Mouse (Mus musculus) liver, postnatal 0 days (tissue): ENCODE measurements around the gene Cdk10.

ENCODE experiments used
- CTCF ChIP-seq: sonication (generic); IDR thresholded peaks from 2 replicates; pipeline ENCODE4 v1.5.1; 2016; ENCODE audit warnings: antibody characterized with exemption, low read depth
- EP300 ChIP-seq: IDR thresholded peaks from 2 replicates; pipeline ENCODE4 v1.6.1; 2016; ENCODE audit warnings: antibody characterized with exemption, low read depth, mild to moderate bottlenecking

- TF ChIP-seq CTCF, result no peak
- TF ChIP-seq EP300, result no peak
Measured at GRCm38 (mm10) chr8:123193771-123194170, 30.9 kb upstream of the Cdk10 start.
